Mouse (Mus musculus) lung, postnatal 10 days (tissue): ENCODE measurements around the gene Igsf23.
"Not testable (repeated sequence)": the region's sequence is repeated elsewhere in the genome, so short reads cannot be mapped to it uniquely, and the experiment has no call there.

ENCODE experiments used
- DNase-seq: peaks from one replicate; pipeline ENCODE4 v3.0.0; 2021

Igsf23 gene

DNA sequence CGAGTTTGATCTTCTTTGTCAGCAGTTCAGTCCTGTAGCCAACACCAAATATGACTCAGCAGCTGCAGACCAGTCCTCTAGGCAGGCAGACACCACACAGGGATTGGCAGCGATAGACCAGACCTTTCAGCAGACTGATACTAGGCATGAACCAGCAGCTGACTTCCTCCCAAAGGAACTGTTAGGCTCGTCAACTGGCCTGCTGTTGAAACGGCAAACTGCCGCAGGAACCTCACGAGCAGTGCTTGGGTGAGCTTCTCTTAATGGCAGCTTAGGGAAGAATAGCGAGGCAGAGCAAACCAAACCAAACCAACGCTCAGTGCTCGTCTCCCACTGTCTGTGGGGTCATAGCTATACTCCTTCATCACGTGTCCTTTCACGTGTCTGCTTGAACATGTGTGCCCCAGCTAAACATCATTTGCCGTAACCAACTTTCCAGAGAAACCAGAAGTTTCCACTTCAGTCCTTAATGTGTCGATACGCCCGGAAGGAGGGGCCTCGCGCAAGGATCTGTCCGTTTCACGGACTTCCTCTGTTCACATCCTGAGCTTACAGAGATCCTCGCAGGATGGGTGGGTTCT lies 15.3 kb downstream of the Igsf23 start:
- DNase-seq, result no peak

DNA sequence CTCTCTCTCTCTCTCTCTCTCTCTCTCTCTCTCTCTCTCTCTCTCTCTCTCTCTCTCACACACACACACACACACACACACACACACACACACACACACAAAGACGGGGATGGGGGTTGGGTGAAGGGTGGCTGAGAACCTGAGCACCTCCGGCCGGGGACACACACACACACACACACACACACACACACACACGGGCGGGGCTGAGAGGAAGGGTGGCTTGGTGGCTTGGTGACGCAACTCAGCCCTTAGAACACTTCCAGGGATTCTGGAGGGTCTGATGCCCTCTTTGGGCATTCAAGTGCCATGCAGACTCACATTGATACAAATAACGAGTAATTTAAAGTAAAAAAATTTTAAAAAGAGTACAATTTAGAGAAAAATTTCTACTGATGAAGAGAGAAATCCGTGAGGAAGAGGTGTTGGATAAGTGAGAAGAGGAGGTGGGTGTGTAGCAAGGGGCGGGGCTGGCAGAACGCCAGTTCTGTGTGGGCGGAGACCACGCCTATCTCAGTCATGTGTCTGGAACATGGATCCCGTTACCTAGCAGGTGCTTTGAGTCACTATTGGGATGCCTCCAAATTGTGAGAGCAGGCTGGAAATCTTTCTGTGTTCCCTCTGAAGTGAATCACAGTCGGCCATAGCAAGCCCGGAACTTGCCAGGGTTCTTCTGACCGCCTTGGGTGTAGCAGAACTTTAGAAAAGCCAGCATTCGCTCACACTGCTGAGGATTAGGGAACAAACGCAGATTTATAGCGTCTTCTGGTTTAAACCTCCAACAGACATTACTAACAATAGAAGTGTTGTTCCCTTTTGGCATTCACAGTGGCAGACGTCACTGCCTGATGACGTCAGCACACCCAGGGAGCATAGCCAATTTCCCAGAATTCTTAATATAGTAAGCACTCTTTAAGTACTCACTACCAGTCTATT lies 17.4 kb downstream of the Igsf23 start:
- DNase-seq, result peak; percentile 81

- DNase-seq, result no peak
Observed at GRCm38 (mm10) chr7:19932133-19932876, 18.3 kb downstream of the Igsf23 start.

DNA sequence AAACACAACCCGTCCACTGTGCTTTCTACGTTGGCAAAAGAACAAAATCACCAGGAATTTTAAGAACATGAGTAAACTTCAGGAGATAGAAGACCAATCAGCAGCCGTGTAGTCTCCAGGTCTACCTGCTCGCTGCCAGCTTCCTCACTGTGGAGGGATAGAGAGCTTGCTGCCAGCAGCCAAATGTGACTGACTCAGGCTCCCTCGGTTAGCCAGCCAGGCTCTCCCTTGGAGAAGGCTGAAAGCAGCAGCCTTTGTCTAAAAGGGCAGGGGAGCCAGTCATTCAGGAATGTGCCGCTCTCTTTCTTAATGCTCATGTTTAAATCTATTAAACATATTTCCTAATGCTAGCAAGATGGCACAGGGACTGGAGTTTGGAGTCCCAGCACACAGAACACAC lies 20.1 kb downstream of the Igsf23 start:
- not testable (repeated sequence) for DNase-seq

- DNase-seq, result no peak
Observed at GRCm38 (mm10) chr7:19928486-19928885, 22.1 kb downstream of the Igsf23 start.

- DNase-seq, result peak; percentile 65
Observed at GRCm38 (mm10) chr7:19926849-19927480, 23.6 kb downstream of the Igsf23 start.

DNA sequence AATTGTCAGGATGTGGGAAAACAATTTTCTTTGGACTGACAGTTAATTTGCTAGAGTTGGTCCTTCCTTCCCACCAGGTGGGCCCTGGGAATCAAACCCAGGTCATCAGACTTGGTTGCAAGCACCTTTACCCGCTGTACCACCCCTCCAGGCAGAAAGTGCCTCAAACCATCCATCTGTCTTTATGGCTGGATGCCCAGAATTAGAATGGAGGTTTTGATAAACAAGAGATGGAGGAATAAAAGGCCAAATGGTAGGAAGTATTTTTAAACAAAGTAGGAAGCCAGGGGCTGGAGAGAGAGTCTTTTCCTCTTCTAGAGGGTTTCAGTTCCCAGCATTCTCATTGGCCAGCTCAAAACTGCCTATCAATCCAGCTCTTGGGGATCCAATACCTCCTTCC lies 25.2 kb downstream of the Igsf23 start:
- no peak for DNase-seq

- DNase-seq, result no peak
Observed at GRCm38 (mm10) chr7:19923797-19924196, 26.8 kb downstream of the Igsf23 start.

- no peak for DNase-seq
Observed at GRCm38 (mm10) chr7:19923354-19923753, 27.2 kb downstream of the Igsf23 start.

DNA sequence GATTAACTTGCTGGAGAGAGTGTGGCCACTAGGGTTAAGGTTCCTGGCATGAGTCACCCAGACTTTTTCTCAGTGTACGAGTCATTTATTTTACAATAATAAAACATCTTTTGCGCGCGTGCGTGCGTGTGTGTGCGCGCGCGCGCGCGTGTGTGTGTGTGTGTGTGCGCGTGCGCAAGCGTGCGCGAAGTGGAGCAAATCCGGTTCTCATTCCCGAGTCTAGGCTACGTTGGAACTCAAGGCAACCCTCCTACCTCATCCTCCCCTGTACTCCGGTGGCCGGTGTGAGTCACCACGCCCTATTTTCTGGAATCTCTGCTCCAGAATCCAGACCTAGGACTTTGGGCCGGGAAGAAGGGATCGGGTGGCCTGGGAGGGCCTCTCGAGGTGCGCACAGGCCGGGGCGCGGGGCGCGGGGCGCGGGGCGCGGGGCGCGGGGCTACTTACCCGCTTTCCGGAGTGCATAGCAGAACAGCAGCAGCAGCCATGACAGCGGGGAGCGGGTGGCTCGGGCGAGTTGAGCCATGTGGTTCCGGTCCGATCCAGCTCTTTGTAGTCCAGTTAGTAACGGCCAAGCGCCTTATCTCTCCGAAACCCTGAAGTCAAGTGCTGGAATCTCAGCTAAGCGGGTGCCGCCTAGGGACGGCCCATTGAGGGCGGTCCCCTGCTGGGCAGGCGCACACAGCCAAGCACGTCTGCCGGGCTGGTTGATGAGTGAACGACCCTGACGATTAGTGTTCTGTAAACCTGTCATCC lies 29.9 kb downstream of the Igsf23 start, which contains the start of gene Pvr:
TSS of gene Pvr (minus strand) at position 655 of the 756 bp plus-strand sequence.
- DNase-seq, result peak; percentile 87

DNA sequence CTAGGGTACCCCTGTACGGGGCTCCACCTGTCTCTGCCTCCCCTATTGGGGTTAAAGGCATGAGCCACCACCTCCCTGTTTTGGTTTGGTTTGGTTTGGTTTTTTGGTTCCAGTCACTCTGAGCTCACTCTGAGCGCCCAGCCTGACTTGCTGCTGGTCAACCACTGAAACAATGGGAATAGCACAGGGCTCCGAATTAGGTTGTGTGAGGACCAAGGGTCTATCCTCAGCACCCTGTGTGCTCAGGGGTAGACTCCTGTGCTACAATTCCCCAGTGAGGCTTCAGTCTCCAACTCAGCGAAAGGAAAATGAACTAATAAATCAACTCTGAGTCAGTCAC lies 30.4 kb downstream of the Igsf23 start:
- no peak for DNase-seq

DNA sequence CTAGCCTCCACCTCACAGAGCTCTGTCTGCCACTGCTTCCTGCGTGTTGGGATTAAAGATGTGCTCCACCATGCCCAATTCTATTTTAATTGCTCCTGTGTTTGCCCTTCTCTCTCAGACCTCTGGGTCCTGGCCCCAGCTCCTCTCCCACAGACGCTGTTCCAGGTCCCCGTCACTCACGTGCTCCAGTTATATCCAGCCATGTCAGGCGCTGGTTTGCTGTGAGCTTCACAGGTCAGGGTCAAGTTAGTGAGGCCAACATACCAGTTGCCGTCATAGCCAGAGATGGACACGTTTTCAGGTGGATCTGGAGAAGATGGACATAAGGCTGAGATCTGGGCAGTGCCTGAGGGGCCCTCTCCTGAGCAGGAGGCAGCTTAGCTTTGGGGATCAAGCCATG lies 36.0 kb downstream of the Igsf23 start:
- DNase-seq, result no peak

DNA sequence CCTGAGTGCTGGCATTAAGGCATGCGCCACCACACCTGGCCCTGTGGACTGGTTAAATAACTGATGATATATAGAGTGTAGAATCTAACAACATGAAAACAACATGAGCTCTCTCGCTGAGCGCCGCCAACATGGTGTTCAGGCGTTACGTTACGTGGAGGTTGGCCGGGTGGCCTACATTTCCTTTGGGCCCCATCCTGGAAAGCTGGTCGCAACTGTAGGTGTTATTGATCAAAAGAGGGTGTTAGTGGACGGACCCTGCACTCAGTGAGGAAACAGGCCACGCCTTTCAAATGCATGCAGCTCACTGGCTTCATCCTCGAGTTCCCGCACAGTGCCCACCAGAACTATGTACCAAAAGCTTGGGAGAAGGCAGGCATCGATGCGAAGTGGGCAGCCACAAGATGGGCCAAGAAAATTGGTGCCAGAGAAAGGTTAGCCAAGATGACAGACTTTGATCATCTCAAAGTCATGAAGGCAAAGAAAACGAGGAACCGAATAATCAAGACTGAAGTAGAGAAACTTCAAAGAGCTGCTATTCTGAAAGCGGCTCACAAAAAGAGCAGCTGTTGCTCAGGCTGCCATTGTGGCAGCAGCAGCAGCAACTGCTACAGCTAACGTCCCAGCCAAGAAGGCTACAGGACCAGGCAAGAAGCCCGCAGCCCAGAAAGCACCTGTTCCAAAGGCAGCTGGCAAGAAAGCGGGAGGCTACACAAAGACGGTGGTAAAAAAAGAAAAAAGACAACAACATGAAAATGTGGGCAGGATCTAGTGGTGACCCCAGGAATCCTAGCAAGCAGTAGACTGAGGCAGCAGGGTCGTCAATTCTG lies 38.6 kb downstream of the Igsf23 start:
- no peak for DNase-seq

GRCm38 (mm10) chr7:19911292-19911658 lies 39.3 kb downstream of the Igsf23 start:
- DNase-seq, result no peak

- peak; percentile 86 for DNase-seq
Observed at GRCm38 (mm10) chr7:19910421-19911291, 39.9 kb downstream of the Igsf23 start.

DNA sequence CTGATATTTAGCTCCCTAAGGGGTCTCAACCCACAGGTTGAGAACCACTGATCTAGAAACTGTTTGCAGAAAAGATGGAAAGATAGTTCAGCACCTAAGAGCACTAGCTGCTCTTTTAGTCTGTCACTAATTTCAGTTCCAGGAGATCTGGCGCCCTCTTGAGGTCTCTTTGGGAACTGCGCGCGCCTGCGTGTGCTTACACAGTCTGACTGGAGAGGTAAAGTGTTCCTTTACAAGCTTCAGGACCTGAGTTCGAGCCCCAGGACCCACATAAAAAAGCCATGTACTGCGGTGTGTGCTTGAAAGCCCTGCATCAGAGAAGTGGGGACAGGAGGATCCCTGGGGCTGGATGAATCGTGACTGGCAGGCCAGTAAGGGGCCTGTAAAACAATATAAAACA lies 60.7 kb downstream of the Igsf23 start:
- DNase-seq, result peak; percentile 68

DNA sequence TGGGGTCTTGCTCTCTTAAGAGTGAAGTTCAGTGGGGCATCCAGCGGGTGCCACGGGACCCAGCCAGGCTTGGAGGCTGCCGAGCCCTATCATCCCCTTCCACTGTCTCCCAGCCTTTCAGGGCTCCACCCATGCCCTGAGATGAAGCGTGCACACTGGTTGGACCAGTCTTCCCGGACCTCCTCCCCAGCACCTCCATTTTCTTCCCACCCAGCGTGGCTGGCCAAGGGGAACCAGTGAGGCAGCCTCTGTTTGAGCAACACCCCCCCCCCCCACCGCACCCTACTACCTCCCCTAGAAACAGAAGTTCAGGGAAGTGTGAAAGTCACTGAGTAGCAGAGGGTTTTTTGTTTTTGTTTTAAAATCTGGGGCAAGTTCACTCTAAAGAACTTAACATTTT lies 62.7 kb downstream of the Igsf23 start, which contains the start of gene Ceacam19:
TSS of gene Ceacam19 (minus strand) at position 117 of the 400 bp plus-strand sequence.
- no peak for DNase-seq
